Mouse (Mus musculus) C2C12 (cell line): ENCODE measurements around the gene Abce1. TPM values are rescaled to one million over a fixed set of nuclear protein-coding genes. Genes with fewer than 3 reads are reported as not detected.

Experiments used
- H3K27me3 ChIP-seq: one replicate; pipeline ENCODE4 v1.6.1; 2011; ENCODE audit not compliant: control insufficient read depth, insufficient read depth, insufficient read length
- H3K36me3 ChIP-seq: one replicate; pipeline ENCODE4 v1.6.1; 2011; ENCODE audit not compliant: control insufficient read depth, insufficient read depth
- H3K4me3 ChIP-seq: one replicate; pipeline ENCODE4 v1.5.1; 2011; ENCODE audit warnings: mild to moderate bottlenecking, control low read depth; ENCODE audit not compliant: poor library complexity, insufficient read depth, severe bottlenecking
- H3K79me2 ChIP-seq: one replicate; pipeline ENCODE4 v1.6.1; 2011; ENCODE audit not compliant: control insufficient read depth, insufficient read depth
- H3K79me3 ChIP-seq: one replicate; pipeline ENCODE4 v1.6.1; 2011; ENCODE audit warnings: low read depth, control low read depth
- H3ac ChIP-seq: one replicate; pipeline ENCODE3; 2011; ENCODE audit warnings: low read depth; ENCODE audit not compliant: control insufficient read depth, insufficient read length
- CEBPB ChIP-seq: IDR thresholded peaks from one replicate; pipeline ENCODE4 v1.6.1; 2011; ENCODE audit warnings: low read depth, mild to moderate bottlenecking, control low read depth, moderate library complexity
- CTCF ChIP-seq: IDR thresholded peaks from one replicate; pipeline ENCODE4 v1.5.1; 2011; ENCODE audit not compliant: control insufficient read depth, insufficient read depth, insufficient read length
- FOSL1 ChIP-seq: IDR thresholded peaks from one replicate; pipeline ENCODE4 v1.8.0; 2011; ENCODE audit warnings: mild to moderate bottlenecking, low read length; ENCODE audit not compliant: poor library complexity, insufficient read depth, severe bottlenecking
- MAX ChIP-seq: IDR thresholded peaks from one replicate; pipeline ENCODE4 v1.6.1; 2011; ENCODE audit warnings: mild to moderate bottlenecking, control low read depth
- MYOD1 ChIP-seq: IDR thresholded peaks from one replicate; pipeline ENCODE4 v1.6.1; 2011; ENCODE audit warnings: low read depth; ENCODE audit not compliant: control insufficient read depth, insufficient read length
- MYOG ChIP-seq: IDR thresholded peaks from one replicate; pipeline ENCODE4 v1.6.1; 2011; ENCODE audit not compliant: control insufficient read depth, insufficient read length; ENCODE audit errors: extremely low read depth
- USF1 ChIP-seq: IDR thresholded peaks from one replicate; pipeline ENCODE4 v1.6.1; 2011; ENCODE audit warnings: low read depth, mild to moderate bottlenecking, control low read depth, moderate library complexity
- polyA plus RNA-seq: library from polyadenylated mRNA; unstranded; fragments of >200 nt; fragmentation: generic; extraction: Trizol; gene quantifications from one replicate; pipeline ENCODE4 v1.2.1, GENCODE M21; 2012; ENCODE audit warnings: missing spikeins

Gene Abce1
- polyA plus RNA-seq, 1 experiment = 34.5 TPM

- Histone ChIP-seq H3K79me2 (peaks cover 56% of the 10 kb centered on the region), H3K36me3 (peaks cover 36% of the 10 kb centered on the region), H3ac (peak within 1 kb of the TSS; percentile 81), H3K79me3 (peaks cover 51% of the 10 kb centered on the region), H3K27me3 (no peaks in the 10 kb centered on the region), H3K4me3 (peak within 1 kb of the TSS; percentile 90)
- TF ChIP-seq MAX (peak; percentile 12), USF1 (no peak)
Measured at GRCm38 (mm10) chr8:79639586-79640451, 71.7 kb downstream of the Abce1 start, which contains the start of gene Otud4. Gene Otud4 (plus strand): TSS chr8:79639618.

- TF ChIP-seq USF1 = no peak
- TF ChIP-seq MAX = peak; percentile 51
- peaks cover 42% of the 10 kb centered on the region for H3K79me3 ChIP-seq
Measured at GRCm38 (mm10) chr8:79638707-79639549, 72.6 kb downstream of the Abce1 start.

GRCm38 (mm10) chr8:79638001-79638706, 73.4 kb downstream of the Abce1 start:
- no peak overlapping the region for H3ac ChIP-seq
- peaks cover 39% of the 10 kb centered on the region for H3K79me2 ChIP-seq
- H3K27me3 ChIP-seq = no peaks in the 10 kb centered on the region
- peaks cover 34% of the 10 kb centered on the region for H3K79me3 ChIP-seq
- TF ChIP-seq CTCF = no peak
- TF ChIP-seq MAX = no peak
- TF ChIP-seq MYOG = no peak
- TF ChIP-seq MYOD1 = no peak
- no peak for TF ChIP-seq FOSL1
- TF ChIP-seq USF1 = no peak
- TF ChIP-seq CEBPB = no peak
- H3K36me3 ChIP-seq = peaks cover 19% of the 10 kb centered on the region
- H3K4me3 ChIP-seq = peak overlapping the region; percentile 90

More at GRCm38 (mm10) chr8:79638707-79639549, 72.6 kb downstream of the Abce1 start:
- Histone ChIP-seq H3ac (peak overlapping the region; percentile 81), H3K36me3 (peaks cover 27% of the 10 kb centered on the region), H3K4me3 (peak overlapping the region; percentile 90), H3K79me2 (peaks cover 47% of the 10 kb centered on the region), H3K27me3 (no peaks in the 10 kb centered on the region)

- no peak for TF ChIP-seq MYOD1
- no peak for TF ChIP-seq CTCF
- TF ChIP-seq FOSL1 = no peak
- TF ChIP-seq MAX = no peak
- TF ChIP-seq USF1 = no peak
- no peak for TF ChIP-seq CEBPB
- no peak for TF ChIP-seq MYOG
- Histone ChIP-seq H3K36me3 (peaks cover 13% of the 10 kb centered on the region), H3K79me3 (peaks cover 25% of the 10 kb centered on the region), H3ac (no peak overlapping the region), H3K4me3 (no peak overlapping the region), H3K27me3 (no peaks in the 10 kb centered on the region), H3K79me2 (peaks cover 30% of the 10 kb centered on the region)
Measured at GRCm38 (mm10) chr8:79637237-79637636, 74.3 kb downstream of the Abce1 start.

- H3K27me3 ChIP-seq = no peaks in the 10 kb centered on the region
- peaks cover 14% of the 10 kb centered on the region for H3K79me3 ChIP-seq
- H3K79me2 ChIP-seq = peaks cover 19% of the 10 kb centered on the region
- H3K36me3 ChIP-seq = peaks cover 2% of the 10 kb centered on the region
- H3K4me3 ChIP-seq = no peak overlapping the region
- H3ac ChIP-seq = no peak overlapping the region
- TF ChIP-seq MYOG = no peak
- no peak for TF ChIP-seq USF1
- peak; percentile 46 for TF ChIP-seq CEBPB
- TF ChIP-seq FOSL1 = peak; percentile 81
- TF ChIP-seq MYOD1 = peak; percentile 11
- TF ChIP-seq CTCF = no peak
- TF ChIP-seq MAX = no peak
Measured at GRCm38 (mm10) chr8:79636151-79636550, 75.4 kb downstream of the Abce1 start.
